Mouse (Mus musculus): ENCODE results near the gene Hs6st2. TPM values are rescaled to one million over a fixed set of nuclear protein-coding genes. Genes with fewer than 3 reads are reported as not detected.

Gene Hs6st2
- polyA plus RNA-seq, 1 experiment = 0.20 TPM

DNA sequence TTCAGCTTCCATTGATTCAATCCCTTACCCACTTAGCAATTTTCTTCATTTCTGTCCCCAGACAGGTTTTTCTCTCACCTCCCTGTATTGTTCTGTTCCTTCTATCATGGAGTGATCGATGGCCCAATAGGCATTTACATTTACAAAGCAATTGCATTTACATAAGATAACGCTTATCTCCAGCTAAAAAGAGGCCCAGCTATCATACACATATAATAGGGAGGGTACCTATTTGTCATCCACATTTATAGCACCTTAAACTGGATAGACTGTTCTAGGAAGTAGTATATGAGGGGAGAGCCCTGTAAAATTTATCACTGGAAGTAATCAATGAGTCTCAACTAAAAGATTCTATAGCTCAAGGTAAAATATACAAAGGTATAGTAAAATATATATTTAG lies 271.4 kb downstream of the Hs6st2 start:
- TF ChIP-seq CEBPB (IDR thresholded peaks at IDR 0.05; ENCODE audit: low read depth) (no peak), USF1 (IDR thresholded peaks at IDR 0.05; ENCODE audit: low read depth) (no peak), MYOD1 (IDR thresholded peaks at IDR 0.05; ENCODE audit: control insufficient read depth, insufficient read length, low read depth) (no peak), CTCF (IDR thresholded peaks at IDR 0.05; ENCODE audit: control insufficient read depth, insufficient read depth, insufficient read length) (no peak), MYOG (IDR thresholded peaks at IDR 0.05; ENCODE audit: control insufficient read depth, extremely low read depth, insufficient read length) (no peak), MAX (IDR thresholded peaks at IDR 0.05) (no peak), FOSL1 (IDR thresholded peaks at IDR 0.05; ENCODE audit: insufficient read depth, low read length, poor library complexity, severe bottlenecking) (no peak)
- Histone ChIP-seq H3K79me2 (ENCODE audit: control insufficient read depth, insufficient read depth) (no peaks in the 10 kb centered on the region), H3K27me3 (ENCODE audit: control insufficient read depth, insufficient read depth, insufficient read length) (no peaks in the 10 kb centered on the region), H3K4me3 (ENCODE audit: insufficient read depth, poor library complexity, severe bottlenecking) (no peak overlapping the region), H3K79me3 (ENCODE audit: low read depth) (no peaks in the 10 kb centered on the region), H3ac (ENCODE audit: control insufficient read depth, insufficient read length, low read depth) (no peak overlapping the region), H3K36me3 (ENCODE audit: control insufficient read depth, insufficient read depth) (no peaks in the 10 kb centered on the region)

DNA sequence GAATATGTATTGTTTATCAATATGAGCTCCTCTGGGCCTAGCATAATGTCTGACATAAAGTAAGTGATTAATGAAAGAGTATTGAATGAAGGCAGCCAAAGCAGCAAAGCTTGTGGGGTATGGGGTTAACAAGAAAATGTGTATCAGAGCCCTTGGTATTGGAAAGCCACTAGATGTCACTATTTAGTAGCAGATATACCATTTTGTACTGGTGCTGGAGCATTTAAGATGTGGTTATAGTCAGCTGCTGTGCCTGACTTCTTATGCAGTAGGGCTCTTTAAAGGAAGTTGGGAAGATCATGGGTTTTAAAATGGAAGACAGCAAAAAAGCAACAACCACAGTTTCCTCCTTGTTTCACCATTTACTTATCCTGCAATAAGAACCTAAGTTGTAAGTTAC lies 284.2 kb downstream of the Hs6st2 start:
- no peak for TF ChIP-seq MYOD1 (IDR thresholded peaks at IDR 0.05; ENCODE audit: control insufficient read depth, insufficient read length, low read depth)
- TF ChIP-seq USF1 (IDR thresholded peaks at IDR 0.05; ENCODE audit: low read depth) = no peak
- Histone ChIP-seq H3K79me2 (ENCODE audit: control insufficient read depth, insufficient read depth) (no peaks in the 10 kb centered on the region), H3K4me3 (ENCODE audit: insufficient read depth, poor library complexity, severe bottlenecking) (no peak overlapping the region), H3K27me3 (ENCODE audit: control insufficient read depth, insufficient read depth, insufficient read length) (no peaks in the 10 kb centered on the region), H3K79me3 (ENCODE audit: low read depth) (no peaks in the 10 kb centered on the region), H3K36me3 (ENCODE audit: control insufficient read depth, insufficient read depth) (no peaks in the 10 kb centered on the region), H3ac (ENCODE audit: control insufficient read depth, insufficient read length, low read depth) (no peak overlapping the region)

GRCm38 (mm10) chrX:51374670-51375069 lies 307.0 kb downstream of the Hs6st2 start:
- Histone ChIP-seq H3K79me3 (ENCODE audit: low read depth) (no peaks in the 10 kb centered on the region), H3K4me3 (ENCODE audit: insufficient read depth, poor library complexity, severe bottlenecking) (no peak overlapping the region), H3ac (ENCODE audit: control insufficient read depth, insufficient read length, low read depth) (no peak overlapping the region)

GRCm38 (mm10) chrX:51372477-51373239 lies 309.0 kb downstream of the Hs6st2 start:
- Histone ChIP-seq H3K4me3 (ENCODE audit: insufficient read depth, poor library complexity, severe bottlenecking) (no peak overlapping the region), H3K79me3 (ENCODE audit: low read depth) (no peaks in the 10 kb centered on the region), H3ac (ENCODE audit: control insufficient read depth, insufficient read length, low read depth) (no peak overlapping the region), H3K36me3 (ENCODE audit: control insufficient read depth, insufficient read depth) (no peaks in the 10 kb centered on the region), H3K27me3 (ENCODE audit: control insufficient read depth, insufficient read depth, insufficient read length) (no peaks in the 10 kb centered on the region), H3K79me2 (ENCODE audit: control insufficient read depth, insufficient read depth) (no peaks in the 10 kb centered on the region)
- TF ChIP-seq CEBPB (IDR thresholded peaks at IDR 0.05; ENCODE audit: low read depth) = no peak

More at GRCm38 (mm10) chrX:51374670-51375069, 307.0 kb downstream of the Hs6st2 start:
- TF ChIP-seq CEBPB (IDR thresholded peaks at IDR 0.05; ENCODE audit: low read depth) (no peak), USF1 (IDR thresholded peaks at IDR 0.05; ENCODE audit: low read depth) (no peak), CTCF (IDR thresholded peaks at IDR 0.05; ENCODE audit: control insufficient read depth, insufficient read depth, insufficient read length) (peak; percentile 1), MYOG (IDR thresholded peaks at IDR 0.05; ENCODE audit: control insufficient read depth, extremely low read depth, insufficient read length) (no peak), FOSL1 (IDR thresholded peaks at IDR 0.05; ENCODE audit: insufficient read depth, low read length, poor library complexity, severe bottlenecking) (no peak), MYOD1 (IDR thresholded peaks at IDR 0.05; ENCODE audit: control insufficient read depth, insufficient read length, low read depth) (no peak)
- H3K36me3 ChIP-seq (ENCODE audit: control insufficient read depth, insufficient read depth) = no peaks in the 10 kb centered on the region
- H3K79me2 ChIP-seq (ENCODE audit: control insufficient read depth, insufficient read depth) = no peaks in the 10 kb centered on the region
- H3K27me3 ChIP-seq (ENCODE audit: control insufficient read depth, insufficient read depth, insufficient read length) = no peaks in the 10 kb centered on the region

DNA sequence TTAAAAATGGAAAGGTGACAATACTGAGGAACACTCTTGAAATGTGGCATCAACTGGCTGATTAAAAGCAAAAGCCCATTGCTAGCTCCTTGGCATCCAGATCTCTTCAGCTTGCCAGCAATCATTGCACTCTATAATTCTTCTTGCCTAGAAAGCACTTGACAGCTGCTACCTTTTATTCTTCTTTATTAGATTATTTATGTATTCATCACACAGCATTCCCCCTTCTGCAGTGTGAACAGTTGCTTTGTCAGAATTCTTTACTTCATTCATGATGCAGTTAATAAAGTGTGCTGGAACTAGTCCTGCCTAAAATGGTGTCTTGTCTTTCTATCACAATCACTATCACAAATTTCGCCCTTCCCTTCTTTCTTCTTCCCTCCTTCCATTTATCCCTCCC lies 332.0 kb downstream of the Hs6st2 start:
- TF ChIP-seq MAX (IDR thresholded peaks at IDR 0.05) (no peak), USF1 (IDR thresholded peaks at IDR 0.05; ENCODE audit: low read depth) (no peak)
- H3K4me3 ChIP-seq (ENCODE audit: insufficient read depth, poor library complexity, severe bottlenecking) = no peak overlapping the region
- H3K79me3 ChIP-seq (ENCODE audit: low read depth) = no peaks in the 10 kb centered on the region
- no peaks in the 10 kb centered on the region for H3K36me3 ChIP-seq (ENCODE audit: control insufficient read depth, insufficient read depth)
- no peaks in the 10 kb centered on the region for H3K27me3 ChIP-seq (ENCODE audit: control insufficient read depth, insufficient read depth, insufficient read length)
- H3K79me2 ChIP-seq (ENCODE audit: control insufficient read depth, insufficient read depth) = no peaks in the 10 kb centered on the region
- no peak overlapping the region for H3ac ChIP-seq (ENCODE audit: control insufficient read depth, insufficient read length, low read depth)

- TF ChIP-seq USF1 (IDR thresholded peaks at IDR 0.05; ENCODE audit: low read depth) (no peak), CTCF (IDR thresholded peaks at IDR 0.05; ENCODE audit: control insufficient read depth, insufficient read depth, insufficient read length) (no peak), MYOG (IDR thresholded peaks at IDR 0.05; ENCODE audit: control insufficient read depth, extremely low read depth, insufficient read length) (no peak), FOSL1 (IDR thresholded peaks at IDR 0.05; ENCODE audit: insufficient read depth, low read length, poor library complexity, severe bottlenecking) (no peak), MAX (IDR thresholded peaks at IDR 0.05) (no peak), CEBPB (IDR thresholded peaks at IDR 0.05; ENCODE audit: low read depth) (no peak)
- Histone ChIP-seq H3ac (ENCODE audit: control insufficient read depth, insufficient read length, low read depth) (no peak overlapping the region), H3K27me3 (ENCODE audit: control insufficient read depth, insufficient read depth, insufficient read length) (no peaks in the 10 kb centered on the region), H3K36me3 (ENCODE audit: control insufficient read depth, insufficient read depth) (no peaks in the 10 kb centered on the region), H3K79me2 (ENCODE audit: control insufficient read depth, insufficient read depth) (no peaks in the 10 kb centered on the region), H3K4me3 (ENCODE audit: insufficient read depth, poor library complexity, severe bottlenecking) (no peak overlapping the region), H3K79me3 (ENCODE audit: low read depth) (no peaks in the 10 kb centered on the region)
Observed at GRCm38 (mm10) chrX:51343595-51343994, 338.1 kb downstream of the Hs6st2 start.

Other genes starting within 250 kb of the Hs6st2 start
- gene Usp26, start 119.4 kb upstream of the Hs6st2 start, polyA plus RNA-seq (2012; fragmentation: generic; extraction: Trizol) = not detected

All from C2C12 (cell line).